Mouse (Mus musculus) NIH3T3 (cell line): ENCODE data around the gene Zkscan5.
"Not testable (repeated sequence)": the region's sequence is repeated elsewhere in the genome, so short reads cannot be mapped to it uniquely, and the experiment has no call there.

Experiments used
- DNase-seq: peaks from one replicate; pipeline ENCODE4 v3.0.0-alpha.2; 2012; ENCODE audit warnings: low read depth

The Zkscan5 gene

GRCm38 (mm10) chr5:145203936-145204691 lies at the start of gene Zkscan5:
TSS of gene Zkscan5 (plus strand) at chr5:145204562.
- DNase-seq, result peak; percentile 98

- DNase-seq, result no peak
These were observed 43.0 kb upstream of the Zkscan5 start for GRCm38 (mm10) chr5:145161361-145161760.

GRCm38 (mm10) chr5:145164710-145165109 lies 39.7 kb upstream of the Zkscan5 start:
- DNase-seq, result no peak

- no peak for DNase-seq
These were observed 39.2 kb upstream of the Zkscan5 start for GRCm38 (mm10) chr5:145165184-145165583.

GRCm38 (mm10) chr5:145166536-145167305 lies 37.6 kb upstream of the Zkscan5 start, which contains the start of the genes Ptcd1 and Cpsf4:
TSS of gene Ptcd1 (minus strand) at chr5:145167108.
TSS of gene Cpsf4 (plus strand) at chr5:145167213.
- DNase-seq, result peak; percentile 99

- no peak for DNase-seq
These were observed 37.1 kb upstream of the Zkscan5 start for GRCm38 (mm10) chr5:145167306-145167661.

- no peak for DNase-seq
These were observed 25.8 kb upstream of the Zkscan5 start for GRCm38 (mm10) chr5:145178461-145178980.

- no peak for DNase-seq
These were observed 19.1 kb upstream of the Zkscan5 start for GRCm38 (mm10) chr5:145185244-145185643.

- no peak for DNase-seq
These were observed 14.9 kb upstream of the Zkscan5 start for GRCm38 (mm10) chr5:145189416-145189815.

- DNase-seq, result no peak
These were observed 14.0 kb upstream of the Zkscan5 start for GRCm38 (mm10) chr5:145190373-145190772.

- peak; percentile 94 for DNase-seq
These were observed 13.2 kb upstream of the Zkscan5 start for GRCm38 (mm10) chr5:145190875-145191798.

- no peak for DNase-seq
These were observed 12.4 kb upstream of the Zkscan5 start, which contains the start of gene Atp5j2 for GRCm38 (mm10) chr5:145191962-145192361. TSS of gene Atp5j2 (minus strand) at chr5:145192062.

GRCm38 (mm10) chr5:145200387-145200786 lies 4.0 kb upstream of the Zkscan5 start:
- DNase-seq, result no peak

GRCm38 (mm10) chr5:145201321-145201991 lies 2.9 kb upstream of the Zkscan5 start, which contains the start of gene Zkscan14:
TSS of gene Zkscan14 (minus strand) at chr5:145201868.
- peak; percentile 87 for DNase-seq

- no peak for DNase-seq
These were observed 1.9 kb upstream of the Zkscan5 start for GRCm38 (mm10) chr5:145202446-145202845.

GRCm38 (mm10) chr5:145205041-145205440 lies 679 bp downstream of the Zkscan5 start:
- peak; percentile 62 for DNase-seq

GRCm38 (mm10) chr5:145207385-145207784 lies 3.0 kb downstream of the Zkscan5 start:
- no peak for DNase-seq

- DNase-seq, result no peak
These were observed 3.6 kb downstream of the Zkscan5 start for GRCm38 (mm10) chr5:145207954-145208353.

GRCm38 (mm10) chr5:145208391-145208790 lies 4.0 kb downstream of the Zkscan5 start:
- DNase-seq, result not testable (repeated sequence)

GRCm38 (mm10) chr5:145211340-145211739 lies 7.0 kb downstream of the Zkscan5 start:
- DNase-seq, result no peak

- no peak for DNase-seq
These were observed 7.9 kb downstream of the Zkscan5 start for GRCm38 (mm10) chr5:145212216-145212615.
